Mouse (Mus musculus): ENCODE results near the gene 2310057M21Rik. TPM values are rescaled to one million over a fixed set of nuclear protein-coding genes. Genes with fewer than 3 reads are reported as not detected.
A peak's percentile ranks its signal among the peaks of the same experiment; 100 is the strongest.
"Not testable (repeated sequence)": the region's sequence is repeated elsewhere in the genome, so short reads cannot be mapped to it uniquely, and the experiment has no call there.

The 2310057M21Rik gene
- 10 to 100 TPM; 12.7 to 18.5 TPM for polyA plus RNA-seq (2017; shearing (Covaris generic))

DNA sequence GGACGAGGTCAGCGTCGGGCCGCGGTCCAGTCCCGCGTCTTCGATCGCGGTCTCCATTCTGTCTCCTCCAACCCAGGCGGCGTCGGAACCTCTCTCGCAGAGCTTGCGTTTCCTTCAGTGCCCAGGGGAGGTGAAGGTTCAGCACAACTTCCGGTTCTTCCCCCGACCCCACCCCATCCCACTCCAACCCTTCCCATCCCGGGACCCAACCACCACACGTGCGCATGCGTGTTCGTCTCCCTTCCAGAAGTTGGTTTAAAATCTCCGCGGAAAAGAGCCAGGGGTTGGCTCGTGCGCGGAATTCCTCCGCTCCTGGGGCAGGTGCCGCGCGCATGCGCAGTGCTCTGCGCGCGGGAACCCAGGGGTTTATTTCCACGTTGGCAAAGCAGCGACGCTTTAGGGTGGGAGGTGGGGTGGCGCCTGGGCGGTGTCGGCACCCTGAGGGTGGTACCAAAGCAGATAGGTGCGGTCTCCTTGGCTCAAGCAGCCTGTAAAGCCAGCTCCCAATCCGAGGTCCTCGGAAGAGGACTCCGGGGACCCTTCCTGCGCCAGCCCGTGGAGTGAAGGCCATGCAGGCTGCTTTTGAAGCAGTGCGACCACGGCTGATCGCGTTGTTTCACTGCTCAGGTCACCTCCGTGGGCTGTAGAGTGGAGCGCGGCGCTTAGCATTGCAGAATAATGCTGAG lies at the start of gene 2310057M21Rik:
2310057M21Rik (minus strand) TSS at position 145 of the 686 bp plus-strand sequence.
- ATAC-seq = peak; percentile 92

DNA sequence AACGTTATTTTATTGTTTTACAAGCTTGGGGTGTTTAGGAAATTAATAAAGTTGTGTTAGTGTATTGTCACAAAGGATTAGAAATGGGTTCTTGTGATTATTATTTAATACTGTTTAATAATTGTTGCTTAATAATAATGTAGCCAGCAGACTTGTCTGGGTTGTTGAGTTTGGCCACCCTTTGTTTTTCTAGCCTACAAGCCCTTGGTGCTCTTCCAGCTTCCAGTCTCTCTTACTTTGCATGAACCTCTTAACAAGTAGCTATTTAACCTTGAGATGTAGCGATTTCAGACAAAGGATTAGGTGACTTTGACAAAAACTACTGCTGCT lies 49.3 kb upstream of the 2310057M21Rik start:
- ATAC-seq = no peak

- no peak for ATAC-seq
Observed at GRCm38 (mm10) chr7:131411221-131411940, 48.8 kb upstream of the 2310057M21Rik start.

- peak; percentile 90 for ATAC-seq
Observed at GRCm38 (mm10) chr7:131410416-131411058, 48.0 kb upstream of the 2310057M21Rik start, which contains the start of the genes Ikzf5 and Acadsb. Gene Ikzf5, minus strand, starts transcription at chr7:131410521. Gene Acadsb, plus strand, starts transcription at chr7:131410601.

GRCm38 (mm10) chr7:131409988-131410385 lies 47.4 kb upstream of the 2310057M21Rik start:
- ATAC-seq = peak; percentile 17

DNA sequence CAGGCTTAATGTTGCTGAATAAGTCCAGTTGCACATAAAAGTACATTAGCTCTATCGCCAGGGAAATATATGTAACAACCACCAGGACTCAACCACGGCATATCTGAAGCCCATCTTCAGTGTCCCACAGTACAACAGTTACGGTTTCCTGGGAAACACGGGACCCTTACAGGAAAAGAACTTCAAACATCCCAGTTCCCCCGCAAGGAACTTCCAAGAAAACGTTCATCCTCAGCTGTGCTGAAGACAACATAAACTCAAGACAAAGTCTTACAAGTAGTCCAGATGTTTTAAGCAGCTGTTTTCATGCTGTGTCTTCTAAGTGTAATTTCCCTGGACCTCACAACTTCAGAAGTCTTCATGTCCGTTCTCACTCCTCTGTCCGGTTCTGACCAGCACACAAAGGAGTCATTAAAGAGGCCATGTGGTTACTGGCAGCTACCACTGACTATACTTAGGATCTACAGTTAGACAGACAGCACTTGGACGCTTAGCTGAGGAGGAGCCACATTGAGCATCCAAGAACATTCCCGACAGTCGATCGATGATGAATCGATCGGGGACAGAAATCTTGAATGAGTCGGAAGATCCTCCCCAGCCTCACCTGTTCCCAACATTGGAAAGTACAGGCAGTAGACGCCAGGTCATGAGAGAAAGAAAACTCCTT lies 46.9 kb upstream of the 2310057M21Rik start:
- no peak for ATAC-seq

- ATAC-seq = not testable (repeated sequence)
Observed at GRCm38 (mm10) chr7:131391761-131392160, 29.2 kb upstream of the 2310057M21Rik start.

DNA sequence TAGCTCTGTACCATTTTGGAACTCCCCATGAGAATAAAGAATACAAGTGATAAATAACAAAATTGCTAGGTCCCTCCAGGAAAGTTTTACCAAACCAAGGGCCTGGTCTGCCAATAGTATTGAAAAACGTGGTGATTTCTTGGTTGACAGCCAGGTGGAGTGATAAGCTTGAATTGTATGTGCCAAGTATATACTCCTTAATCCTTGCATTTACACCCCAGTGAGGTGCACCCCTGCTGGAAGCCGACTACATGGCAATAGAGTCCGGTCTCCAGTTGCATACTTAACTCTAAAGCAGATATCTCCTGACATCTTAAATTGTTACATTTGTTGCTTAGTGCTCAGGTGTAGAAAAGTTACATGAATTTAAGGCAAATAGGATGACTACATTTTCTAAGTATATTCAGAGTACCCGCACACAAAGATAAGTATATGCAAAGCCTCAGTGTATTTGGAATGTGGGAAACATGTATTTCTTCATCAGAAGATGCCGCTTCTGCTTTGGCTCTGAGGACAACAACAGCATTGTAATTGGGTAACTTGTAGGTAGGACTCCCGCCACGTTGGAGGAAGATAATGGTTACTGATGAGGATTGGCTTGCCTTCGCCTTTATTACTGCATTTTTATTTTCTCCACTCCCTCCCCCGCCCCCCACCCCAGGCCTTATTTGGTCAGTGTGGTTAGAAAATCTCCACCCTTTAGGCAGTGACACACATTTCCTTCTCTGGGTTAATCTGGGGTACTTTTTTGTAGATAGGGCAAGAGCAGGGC lies 9.5 kb upstream of the 2310057M21Rik start:
- no peak for ATAC-seq

- peak; percentile 0 for ATAC-seq
Observed at GRCm38 (mm10) chr7:131371470-131371860, 8.9 kb upstream of the 2310057M21Rik start.

DNA sequence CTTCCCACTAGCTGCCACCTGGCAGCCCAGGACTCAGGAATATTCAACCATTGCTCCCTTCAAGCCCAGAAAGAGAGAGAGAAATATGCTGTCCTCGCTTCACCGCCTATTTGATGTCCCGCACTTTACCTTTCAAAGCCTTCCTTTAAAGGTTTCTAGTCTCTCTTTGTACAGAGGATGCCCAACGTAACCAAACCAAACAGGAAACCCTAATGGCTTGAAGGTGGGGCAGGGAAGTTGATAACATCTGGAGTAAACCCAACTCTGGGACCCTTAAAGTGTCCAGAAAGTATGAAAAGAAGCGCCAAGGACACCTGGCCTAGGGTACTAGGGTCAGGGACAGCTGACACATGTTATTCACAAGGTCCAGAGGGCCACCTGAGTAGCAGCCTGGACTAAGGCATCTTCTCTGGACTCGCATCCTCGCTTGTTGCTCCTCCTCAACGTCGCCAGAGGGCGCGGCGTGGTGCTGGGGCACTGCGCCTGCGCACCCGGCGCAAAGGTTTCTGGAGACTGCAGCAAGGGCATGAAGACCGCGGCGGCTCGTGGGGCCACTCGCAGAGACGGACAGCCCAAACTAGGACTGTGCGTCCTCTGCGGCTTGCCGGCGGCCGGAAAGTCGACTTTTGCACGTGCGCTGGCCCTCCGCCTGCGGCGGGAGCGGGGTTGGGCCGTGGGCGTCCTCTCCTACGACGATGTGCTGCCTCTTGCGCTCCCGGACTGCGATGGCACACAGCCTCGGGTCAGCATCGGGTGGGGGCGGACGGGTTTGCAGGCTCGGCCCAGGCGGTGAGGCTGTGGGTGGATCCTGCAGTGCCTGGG lies 8.3 kb upstream of the 2310057M21Rik start, which contains the start of gene Pstk:
Pstk (plus strand) TSS at position 494 of the 822 bp plus-strand sequence.
- ATAC-seq = peak; percentile 86

GRCm38 (mm10) chr7:131364131-131364530 lies 1.6 kb upstream of the 2310057M21Rik start:
- no peak for ATAC-seq

DNA sequence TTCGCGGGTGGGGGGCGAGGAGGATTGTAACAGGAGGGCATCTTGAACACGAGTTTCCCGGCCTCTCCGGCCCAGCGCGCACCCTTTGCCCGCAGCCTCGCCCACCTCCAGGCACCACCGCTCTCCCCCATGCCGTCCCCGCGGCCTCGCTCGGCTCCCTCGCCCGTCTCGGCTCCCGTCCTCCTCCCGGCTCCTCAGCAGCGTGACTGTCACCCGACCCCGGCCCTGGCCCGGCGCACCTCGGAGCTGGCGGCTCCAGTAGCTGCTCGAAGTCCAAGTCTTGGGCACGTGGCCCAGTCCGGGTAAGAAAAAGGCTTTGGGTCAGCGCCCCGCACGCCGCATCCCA lies 317 bp downstream of the 2310057M21Rik start:
- peak; percentile 58 for ATAC-seq

DNA sequence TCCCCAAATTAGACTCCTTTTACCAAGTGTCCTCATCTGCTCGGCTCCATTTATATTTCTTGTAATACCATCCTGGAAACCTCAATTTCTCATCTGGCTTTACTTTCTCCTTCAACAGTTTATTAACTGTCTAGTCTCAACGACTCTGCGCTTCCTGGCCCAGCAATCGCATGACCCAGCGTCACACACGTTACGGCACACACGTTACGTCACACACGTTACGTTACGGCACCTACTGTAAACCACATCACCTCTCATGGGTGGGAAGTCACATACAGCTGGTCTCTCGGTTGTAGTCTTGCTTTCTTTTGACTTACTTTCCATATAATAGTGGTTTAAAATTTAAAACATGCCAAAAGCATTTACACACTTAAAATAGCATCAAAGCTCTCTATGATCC lies 6.5 kb downstream of the 2310057M21Rik start:
- ATAC-seq = no peak

GRCm38 (mm10) chr7:131345856-131346541 lies 16.6 kb downstream of the 2310057M21Rik start:
- no peak for ATAC-seq

- ATAC-seq = no peak
Observed at GRCm38 (mm10) chr7:131337502-131338068, 25.0 kb downstream of the 2310057M21Rik start.

DNA sequence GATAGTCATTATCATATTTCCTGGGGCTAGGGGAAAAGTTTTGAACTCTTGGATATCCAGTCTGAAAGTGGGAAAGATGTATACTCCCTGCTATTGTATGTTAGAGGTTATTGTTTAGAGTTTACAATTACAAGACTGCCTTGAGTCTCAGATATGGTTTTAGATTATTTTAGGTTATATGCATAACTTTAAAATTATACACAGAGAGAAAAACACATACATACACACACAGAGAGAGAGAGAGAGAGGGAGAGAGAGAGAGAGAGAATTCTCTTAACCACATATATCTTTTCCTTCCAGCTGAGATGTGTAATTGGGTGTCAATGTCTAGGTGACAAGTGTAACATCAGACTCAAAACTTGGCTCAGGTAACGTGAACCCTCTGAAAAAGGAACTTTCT lies 29.0 kb downstream of the 2310057M21Rik start, which contains the start of gene Fam24a:
Fam24a (plus strand) TSS at position 301 of the 400 bp plus-strand sequence.
- no peak for ATAC-seq

- ATAC-seq = no peak
Observed at GRCm38 (mm10) chr7:131331688-131332087, 30.9 kb downstream of the 2310057M21Rik start.

DNA sequence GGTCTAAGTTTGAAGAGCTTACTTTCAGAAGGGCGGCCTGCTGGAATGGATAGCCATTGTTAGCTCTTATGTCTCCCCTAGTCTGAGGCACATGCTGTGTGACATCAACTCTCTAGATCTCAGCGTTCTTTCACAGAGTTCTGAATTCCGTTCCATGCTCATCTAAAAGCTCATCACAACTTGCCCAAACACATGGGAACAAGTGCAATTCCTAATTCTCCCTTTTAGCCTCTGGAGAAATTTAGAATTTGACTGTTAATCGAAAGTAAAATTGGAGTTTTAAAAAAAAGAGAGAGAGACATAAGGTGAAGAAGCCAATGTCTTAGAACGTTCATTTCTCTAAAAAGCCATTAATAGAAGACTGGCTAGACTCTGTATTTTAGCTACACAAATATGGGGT lies 33.1 kb downstream of the 2310057M21Rik start, which contains the start of gene Fam24b:
Fam24b (minus strand) TSS at position 101 of the 400 bp plus-strand sequence.
- no peak for ATAC-seq

DNA sequence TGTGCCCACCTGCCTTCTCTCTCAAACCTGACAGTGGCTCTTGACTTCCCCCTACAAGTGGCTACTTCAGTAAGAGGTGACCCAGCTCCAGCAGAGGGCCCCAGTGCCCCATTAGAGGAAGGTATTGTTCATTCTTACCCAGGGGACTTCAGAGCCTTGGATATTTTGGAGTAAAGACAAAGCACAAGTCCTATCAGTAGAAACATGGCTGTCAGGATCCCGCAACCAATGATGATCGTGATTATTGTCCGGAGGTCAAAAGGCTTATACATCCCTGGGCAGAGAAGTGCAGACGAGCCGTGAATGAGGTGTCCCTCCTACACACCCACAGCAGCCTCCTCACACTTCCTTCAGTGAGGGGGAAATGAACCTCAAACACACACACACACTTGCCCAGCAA lies 35.5 kb downstream of the 2310057M21Rik start:
- ATAC-seq = no peak

GRCm38 (mm10) chr7:131322192-131322591 lies 40.4 kb downstream of the 2310057M21Rik start, which contains the start of gene Cuzd1:
Gene Cuzd1, minus strand, starts transcription at chr7:131322292.
- no peak for ATAC-seq
